Mouse (Mus musculus) midbrain, embryonic 11.5 days (tissue): ENCODE results near the gene Pabpn1. TPM values are rescaled to one million over a fixed set of nuclear protein-coding genes. Genes with fewer than 3 reads are reported as not detected.
"Not testable (repeated sequence)": the region's sequence is repeated elsewhere in the genome, so short reads cannot be mapped to it uniquely, and the experiment has no call there.

Source experiments
- ATAC-seq: fragments of 200-750 bp; cut with Nextera tagmentation; 2 replicates; pipeline ENCODE4 v1.8.0; 2017; ENCODE audit warnings: moderate TSS enrichment, moderate library complexity; ENCODE audit not compliant: low FRiP score
- DNase-seq: peaks from one replicate; pipeline ENCODE4 v3.0.0; 2015; ENCODE audit warnings: low spot score; ENCODE audit errors: missing footprints
- H3K27ac ChIP-seq: fragments of 300-500 bp; sonication (generic); 2 replicates; pipeline ENCODE4 v1.5.1; 2014; ENCODE audit warnings: low read depth, low read length
- H3K27me3 ChIP-seq: fragments of 300-500 bp; sonication (generic); 2 replicates; pipeline ENCODE4 v1.6.1; 2014; ENCODE audit warnings: mild to moderate bottlenecking, low read length, moderate library complexity, mixed read lengths; ENCODE audit not compliant: control insufficient read depth, insufficient read depth
- H3K36me3 ChIP-seq: fragments of 300-500 bp; sonication (generic); 2 replicates; pipeline ENCODE4 v1.6.1; 2014; ENCODE audit warnings: mild to moderate bottlenecking, low read length, moderate library complexity, mixed read lengths; ENCODE audit not compliant: control insufficient read depth, insufficient read depth
- H3K4me1 ChIP-seq: fragments of 300-500 bp; sonication (generic); 2 replicates; pipeline ENCODE4 v1.6.1; 2014; ENCODE audit warnings: low read length; ENCODE audit not compliant: control insufficient read depth, insufficient read depth
- H3K4me2 ChIP-seq: fragments of 300-500 bp; sonication (generic); 2 replicates; pipeline ENCODE4 v1.6.1; 2014; ENCODE audit warnings: mild to moderate bottlenecking, moderate library complexity
- H3K4me3 ChIP-seq: fragments of 300-500 bp; sonication (generic); 2 replicates; pipeline ENCODE4 v1.5.1; 2014; ENCODE audit warnings: low read depth, low read length
- H3K9ac ChIP-seq: fragments of 300-500 bp; sonication (generic); 2 replicates; pipeline ENCODE4 v1.6.1; 2014; ENCODE audit warnings: low read length
- H3K9me3 ChIP-seq: fragments of 300-500 bp; sonication (generic); 2 replicates; pipeline ENCODE4 v1.6.1; 2016; ENCODE audit warnings: low read length; ENCODE audit not compliant: control insufficient read depth
- WGBS: fragments of 180-500 bp; shearing (Covaris S2); extraction: QIAGEN DNeasy Blood & Tissue Kit; methylation state at CpG from one replicate; pipeline ENCODE4 v1.1.7; 2014; 5-methylcytosine and 5-hydroxymethylcytosine counted together
- polyA plus RNA-seq: library from polyadenylated mRNA; unstranded; fragments of >200 nt; fragmentation: Nextera tagmentation; extraction: Ambion mirVana; gene quantifications from 2 replicates; pipeline ENCODE4 v1.2.1, GENCODE M21; 2014

Gene Pabpn1
- polyA plus RNA-seq, 1 experiment from 2014 or later: 173 TPM

GRCm38 (mm10) chr14:54947008-54947407 lies 54.7 kb downstream of the Pabpn1 start:
- H3K27me3 ChIP-seq, DNase-seq, ATAC-seq, H3K27ac ChIP-seq, H3K4me2 ChIP-seq, H3K9ac ChIP-seq, H3K36me3 ChIP-seq, H3K4me1 ChIP-seq, H3K9me3 ChIP-seq, H3K4me3 ChIP-seq: not testable (repeated sequence)
- WGBS: 82% methylated on average over 9 of the region's 11 CpGs

Other genes with a start within 250 kb of the Pabpn1 start
- 95.7 and 96.7 TPM in 2 replicates for gene 1700123O20Rik, start 206.3 kb upstream of the Pabpn1 start, polyA plus RNA-seq
- gene Acin1, start 205.6 kb upstream of the Pabpn1 start, polyA plus RNA-seq: 139 and 145 TPM in 2 replicates
- gene Gm29776, start 193.7 kb upstream of the Pabpn1 start, polyA plus RNA-seq: 0.11 and 0.22 TPM in 2 replicates
- 0.12 TPM in 1 of 2 replicates, not detected in the other for gene Cebpe, start 180.3 kb upstream of the Pabpn1 start, polyA plus RNA-seq
- gene Slc7a8, start 110.6 kb upstream of the Pabpn1 start, polyA plus RNA-seq: 2.8 and 3.0 TPM in 2 replicates
- not detected in 2 replicates for gene Rnf212b, start 78.4 kb upstream of the Pabpn1 start, polyA plus RNA-seq
- gene Homez, start 21.5 kb upstream of the Pabpn1 start, polyA plus RNA-seq: 13.2 and 19.9 TPM in 2 replicates
- 0.23 and 0.68 TPM in 2 replicates for gene Ppp1r3e, start 14.9 kb upstream of the Pabpn1 start, polyA plus RNA-seq
- gene Bcl2l2, start 9.1 kb upstream of the Pabpn1 start, polyA plus RNA-seq: 2.4 and 3.3 TPM in 2 replicates
- not detected in 2 replicates for gene Gm20521, start 9.1 kb upstream of the Pabpn1 start, polyA plus RNA-seq
- gene Slc22a17, start 20.6 kb downstream of the Pabpn1 start, polyA plus RNA-seq: 35.4 and 36.0 TPM in 2 replicates
- 24.4 and 27.6 TPM in 2 replicates for gene Efs, start 33.6 kb downstream of the Pabpn1 start, polyA plus RNA-seq
- gene Il25, start 40.2 kb downstream of the Pabpn1 start, polyA plus RNA-seq: not detected in 2 replicates
- gene Cmtm5, start 43.8 kb downstream of the Pabpn1 start, polyA plus RNA-seq: 0.19 and 0.71 TPM in 2 replicates
- gene Myh6, start 74.4 kb downstream of the Pabpn1 start, polyA plus RNA-seq: 0.51 TPM in 1 of 2 replicates, not detected in the other
- gene Gm17428, start 84.4 kb downstream of the Pabpn1 start, polyA plus RNA-seq: not detected in 2 replicates
- 0.52 and 1.1 TPM in 2 replicates for gene Myh7, start 102.1 kb downstream of the Pabpn1 start, polyA plus RNA-seq
- 85.0 and 85.9 TPM in 2 replicates for gene Ngdn, start 123.0 kb downstream of the Pabpn1 start, polyA plus RNA-seq
- gene Zfhx2, start 199.8 kb downstream of the Pabpn1 start, polyA plus RNA-seq: 11.3 and 11.5 TPM in 2 replicates
- 22.0 and 22.7 TPM in 2 replicates for gene Thtpa, start 202.3 kb downstream of the Pabpn1 start, polyA plus RNA-seq
- gene Ap1g2, start 214.1 kb downstream of the Pabpn1 start, polyA plus RNA-seq: 9.5 and 10.1 TPM in 2 replicates
- 2.2 and 2.8 TPM in 2 replicates for gene Jph4, start 224.4 kb downstream of the Pabpn1 start, polyA plus RNA-seq